Mouse (Mus musculus): ENCODE measurements around the gene Brwd1.
"Not testable (repeated sequence)": the region's sequence is repeated elsewhere in the genome, so short reads cannot be mapped to it uniquely, and the experiment has no call there.

The Brwd1 gene

GRCm38 (mm10) chr16:96082301-96083178, at the start of gene Brwd1:
TSS of gene Brwd1 (minus strand) at chr16:96082526.
- peak; percentile 96 for DNase-seq (ENCODE audit: low spot score in 2 of 2)

GRCm38 (mm10) chr16:96128466-96128865, 46.1 kb upstream of the Brwd1 start:
- no peak for DNase-seq (ENCODE audit: low spot score in 2 of 2)

DNA sequence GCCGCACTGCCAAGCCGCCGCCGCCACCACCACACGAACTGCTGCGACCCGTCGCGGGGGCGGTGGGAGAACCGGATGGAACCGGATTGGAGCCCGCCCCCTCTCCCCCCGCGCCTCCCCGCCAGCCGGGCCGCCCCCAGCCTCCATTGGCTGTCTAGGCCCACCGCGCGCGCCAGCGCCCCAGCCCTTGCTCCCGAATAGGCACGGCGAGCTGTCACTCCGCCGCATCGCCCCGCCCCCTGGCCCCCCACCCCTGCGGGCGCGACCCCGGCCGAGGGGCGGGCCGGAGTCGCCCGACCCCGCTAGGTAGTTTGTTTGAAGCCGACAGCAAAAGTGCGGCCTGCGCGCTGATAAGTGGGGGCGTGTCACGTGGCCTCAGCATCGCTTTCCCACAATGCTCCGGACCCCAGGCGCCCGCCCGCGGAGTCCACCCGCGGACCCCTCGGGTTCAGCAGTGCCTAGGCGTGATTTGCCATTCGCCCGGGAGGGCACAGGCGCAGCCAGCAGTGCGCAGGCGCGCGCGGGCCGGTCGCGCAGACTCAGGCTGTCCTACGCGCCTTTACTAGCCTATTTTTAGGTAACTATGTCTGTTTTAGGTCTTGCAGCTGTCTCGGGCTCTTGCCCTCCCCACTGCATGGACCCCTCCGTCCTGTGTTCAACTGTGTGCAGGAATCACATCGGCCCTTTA, 45.5 kb upstream of the Brwd1 start, which contains the start of gene Hmgn1:
Gene Hmgn1 (minus strand): TSS at position 73 of the 688 bp plus-strand sequence.
- peak; percentile 98 for DNase-seq (ENCODE audit: low spot score in 2 of 2)

GRCm38 (mm10) chr16:96127288-96127656, 44.9 kb upstream of the Brwd1 start:
- no peak for DNase-seq (ENCODE audit: low spot score in 2 of 2)

DNA sequence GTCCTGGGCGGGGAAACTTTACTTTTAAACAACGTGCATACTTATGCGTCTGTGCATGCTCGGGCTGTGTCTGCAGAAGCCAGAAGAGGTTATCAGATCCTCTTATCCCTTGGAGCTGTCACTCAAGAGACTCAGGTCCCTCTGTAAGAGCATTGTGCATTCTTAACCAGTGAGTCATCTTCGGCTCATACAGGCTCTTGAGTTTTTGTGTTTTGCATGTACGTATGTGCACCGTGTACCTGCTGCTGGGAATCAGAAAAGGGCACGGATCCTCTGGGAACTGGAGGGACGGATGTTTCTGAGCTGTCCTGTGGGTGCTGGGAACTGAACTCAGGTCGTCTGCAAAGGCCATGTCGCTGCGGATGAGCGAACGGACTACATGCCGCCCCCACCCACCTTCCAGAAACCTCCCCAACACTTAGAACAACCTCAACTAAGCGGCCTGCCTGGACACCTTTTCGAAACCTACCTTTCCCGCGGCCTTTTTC, 44.4 kb upstream of the Brwd1 start:
- DNase-seq (ENCODE audit: low spot score in 2 of 2): peak in 1 of 2 experiments; percentile 40

DNA sequence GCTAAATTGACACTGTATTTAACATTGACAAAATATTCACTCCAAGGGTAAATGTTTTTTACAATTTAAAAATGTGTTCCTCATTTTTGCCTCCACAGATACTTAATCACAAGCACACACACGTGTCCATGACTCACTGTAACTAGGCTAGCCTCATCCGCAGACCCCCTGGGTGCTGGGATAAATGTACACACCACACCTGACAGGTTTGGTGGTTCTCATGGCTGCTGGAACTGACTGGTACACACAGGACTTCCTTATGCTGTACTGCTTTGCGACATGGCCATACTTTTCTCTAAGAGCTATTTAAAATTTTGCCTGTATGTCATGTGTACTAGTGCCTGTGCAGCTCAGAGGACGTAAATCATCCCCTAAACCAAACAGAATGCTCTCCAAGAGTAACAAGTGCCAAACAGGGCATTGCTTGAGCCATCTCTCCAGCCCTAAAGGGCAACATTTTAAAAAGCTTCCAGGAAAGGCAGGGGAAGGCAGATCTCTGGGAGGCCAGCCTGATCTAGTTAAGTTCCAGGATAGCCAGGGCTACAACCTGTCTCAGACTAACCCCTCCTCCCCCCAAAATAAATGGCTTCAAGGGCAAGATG, 37.8 kb upstream of the Brwd1 start:
- DNase-seq (ENCODE audit: low spot score in 2 of 2): no peak

- no peak for DNase-seq (ENCODE audit: low spot score in 2 of 2)
Observed at GRCm38 (mm10) chr16:96114729-96115128, 32.4 kb upstream of the Brwd1 start.

DNA sequence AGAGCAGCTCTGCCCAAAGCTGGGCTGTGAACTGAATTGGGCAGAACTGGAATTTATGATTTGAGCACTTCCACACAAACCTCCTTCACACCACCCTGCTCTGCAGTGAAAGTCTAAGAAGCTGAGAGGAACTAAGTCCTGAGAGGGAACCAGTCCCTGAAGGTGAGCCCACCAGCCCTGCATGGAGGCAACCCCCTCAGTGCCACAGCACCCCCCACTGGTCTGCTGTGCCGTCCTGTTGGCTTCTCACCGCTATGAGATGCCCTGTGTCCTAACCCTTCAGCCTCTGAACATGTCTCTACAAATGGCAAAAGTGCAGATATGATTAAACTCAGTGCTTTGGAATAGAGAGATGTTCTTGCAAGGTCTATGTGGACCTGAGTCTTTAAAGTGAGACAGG, 30.4 kb upstream of the Brwd1 start:
- DNase-seq (ENCODE audit: low spot score in 2 of 2): no peak

GRCm38 (mm10) chr16:96110655-96111345, 28.5 kb upstream of the Brwd1 start:
- DNase-seq (ENCODE audit: low spot score in 2 of 2): no peak

- no peak for DNase-seq (ENCODE audit: low spot score in 2 of 2)
Observed at GRCm38 (mm10) chr16:96109673-96110072, 27.3 kb upstream of the Brwd1 start.

GRCm38 (mm10) chr16:96103036-96103435, 20.7 kb upstream of the Brwd1 start:
- no peak for DNase-seq (ENCODE audit: low spot score in 2 of 2)

DNA sequence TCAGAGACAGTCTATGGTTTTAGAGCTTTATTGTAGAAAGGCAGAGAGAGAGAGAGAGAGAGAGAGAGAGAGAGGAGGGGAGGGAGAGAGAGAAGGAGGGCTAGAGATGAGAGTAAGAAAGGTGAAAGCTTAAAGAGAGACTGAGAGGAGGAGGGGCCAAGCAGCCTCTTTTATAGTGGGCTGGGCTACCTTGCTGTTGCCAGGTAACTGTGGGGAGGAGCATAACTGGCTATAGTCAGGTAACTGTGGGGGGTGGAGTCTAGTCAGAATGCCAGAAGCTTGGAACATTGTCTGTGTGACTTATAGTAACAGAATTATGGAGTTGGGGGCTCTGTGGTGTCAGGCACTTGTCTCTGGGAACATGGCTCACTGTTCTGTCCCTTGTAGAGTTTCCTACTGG, 15.5 kb upstream of the Brwd1 start:
- DNase-seq (ENCODE audit: low spot score in 2 of 2): not testable (repeated sequence)

- DNase-seq (ENCODE audit: low spot score in 2 of 2): no peak
Observed at GRCm38 (mm10) chr16:96095966-96096365, 13.6 kb upstream of the Brwd1 start.

GRCm38 (mm10) chr16:96091515-96092504, 9.5 kb upstream of the Brwd1 start:
- DNase-seq (ENCODE audit: low spot score in 2 of 2): no peak

DNA sequence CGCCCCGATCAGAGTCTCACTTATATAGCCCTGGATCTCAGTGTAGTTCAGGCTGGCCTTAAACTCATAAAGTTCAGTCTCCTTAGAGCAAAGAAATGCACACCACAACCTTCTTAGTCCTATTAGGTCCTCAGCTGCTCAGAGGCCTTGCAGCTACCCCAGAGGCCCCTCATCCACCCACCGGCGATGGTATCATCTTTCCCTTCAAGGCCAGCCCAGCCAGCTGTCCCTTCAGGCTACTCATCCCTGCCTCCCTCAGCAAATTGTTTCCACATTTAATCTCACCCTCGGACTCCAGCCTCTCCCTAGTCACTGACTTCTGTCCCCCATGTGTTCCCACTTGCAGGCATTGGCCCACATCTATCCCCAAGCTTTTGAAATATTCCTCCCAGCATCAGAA, 5.8 kb upstream of the Brwd1 start:
- DNase-seq (ENCODE audit: low spot score in 2 of 2): no peak

- no peak for DNase-seq (ENCODE audit: low spot score in 2 of 2)
Observed at GRCm38 (mm10) chr16:96087436-96087835, 5.1 kb upstream of the Brwd1 start.

DNA sequence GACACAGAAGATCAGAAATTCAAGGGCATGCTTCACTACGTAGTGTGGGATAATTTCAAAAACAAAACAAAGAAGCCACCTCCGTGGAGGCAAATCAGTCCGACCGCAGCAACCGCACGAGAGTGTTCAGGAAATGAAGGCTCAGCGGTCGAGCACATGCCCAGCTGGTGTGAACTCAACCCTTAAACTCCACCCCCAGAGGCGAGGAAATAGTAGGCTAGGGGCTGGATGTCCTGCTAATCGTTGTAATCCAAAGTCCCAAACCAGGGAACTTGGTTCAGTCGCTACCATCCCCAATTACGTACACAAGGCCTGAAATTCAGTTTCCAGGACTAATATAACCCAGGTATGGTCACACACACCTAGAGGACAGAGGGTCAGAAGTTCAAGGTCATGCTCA, 4.7 kb upstream of the Brwd1 start:
- DNase-seq (ENCODE audit: low spot score in 2 of 2): no peak

DNA sequence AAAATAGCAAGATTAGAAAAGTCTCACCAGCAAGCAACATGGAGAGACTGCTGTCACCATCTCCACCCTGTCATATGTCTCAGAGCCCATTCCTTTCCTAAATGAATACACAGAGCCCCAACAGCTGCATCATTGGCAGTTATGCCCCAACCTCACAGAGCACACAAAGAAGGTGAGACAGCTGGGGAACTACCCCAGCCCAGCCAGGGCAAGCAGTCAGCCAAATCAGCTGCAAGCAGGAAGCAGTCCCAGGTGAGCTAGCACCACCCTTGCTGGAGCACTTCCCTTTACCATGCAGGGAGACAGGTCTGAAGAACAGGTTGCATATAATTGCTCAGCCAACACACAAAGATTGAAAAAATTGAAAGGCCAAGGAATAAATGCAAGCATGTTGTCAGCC, 3.3 kb upstream of the Brwd1 start:
- DNase-seq (ENCODE audit: low spot score in 2 of 2): no peak

DNA sequence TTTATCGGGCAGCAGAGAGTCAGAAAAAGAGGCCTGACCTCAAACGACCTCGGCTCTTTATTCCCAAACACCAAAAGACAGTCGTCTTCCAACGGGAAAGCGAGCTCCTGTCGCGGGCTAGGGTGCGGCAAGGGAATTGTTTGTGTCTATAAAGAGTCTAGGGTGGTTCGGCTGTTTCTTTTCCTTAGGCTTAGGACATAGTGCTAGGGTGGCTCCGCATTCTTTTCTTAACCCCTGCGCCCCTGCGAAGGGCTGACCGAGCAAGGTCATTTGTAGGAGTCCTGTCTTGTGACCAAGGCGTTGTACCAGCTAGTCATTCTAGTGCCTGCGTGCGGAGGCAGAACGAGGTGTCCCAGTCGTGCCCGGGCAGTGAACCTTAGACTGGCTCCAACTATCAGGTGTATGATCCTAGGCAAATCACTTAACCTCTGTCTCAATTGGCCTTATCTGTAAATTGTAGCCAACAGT, 887 bp upstream of the Brwd1 start:
- DNase-seq (ENCODE audit: low spot score in 2 of 2): peak; percentile 44 to 62

GRCm38 (mm10) chr16:96081742-96082241, 534 bp downstream of the Brwd1 start:
- DNase-seq (ENCODE audit: low spot score in 2 of 2): peak; percentile 64 to 73

Measured in right cerebral cortex, postnatal 10 days (tissue).